Mouse (Mus musculus): ENCODE measurements around the gene Sf3b6. TPM values are rescaled to one million over a fixed set of nuclear protein-coding genes. Genes with fewer than 3 reads are reported as not detected.

Sf3b6 gene
- polyA plus RNA-seq, 1 experiment = 8.0 TPM

GRCm38 (mm10) chr12:4872273-4872672 lies 54.9 kb downstream of the Sf3b6 start:
- no peak for TF ChIP-seq GATA1 (IDR thresholded peaks at IDR 0.05; ENCODE audit: low read length)

GRCm38 (mm10) chr12:4872983-4873477 lies 55.7 kb downstream of the Sf3b6 start:
- peak; percentile 70 for TF ChIP-seq GATA1 (IDR thresholded peaks at IDR 0.05; ENCODE audit: low read length)

- TF ChIP-seq GATA1 (IDR thresholded peaks at IDR 0.05; ENCODE audit: low read length) = no peak
These were observed 56.2 kb downstream of the Sf3b6 start for GRCm38 (mm10) chr12:4873531-4873930.

- peak; percentile 77 for TF ChIP-seq GATA1 (IDR thresholded peaks at IDR 0.05; ENCODE audit: low read length)
These were observed 57.0 kb downstream of the Sf3b6 start, which contains the start of gene Mfsd2b for GRCm38 (mm10) chr12:4874161-4874927. Gene Mfsd2b, minus strand, starts transcription at chr12:4874359.

GRCm38 (mm10) chr12:4875623-4876022 lies 58.3 kb downstream of the Sf3b6 start:
- no peak for TF ChIP-seq GATA1 (IDR thresholded peaks at IDR 0.05; ENCODE audit: low read length)

Other genes with a start within 250 kb of the Sf3b6 start
- gene Itsn2, start 224.9 kb upstream of the Sf3b6 start, polyA plus RNA-seq (2012) = 9.9 and 10.5 TPM in 2 replicates
- not detected in 2 replicates for gene Gm3625, start 224.6 kb upstream of the Sf3b6 start, polyA plus RNA-seq (2012)
- gene Fam228a, start 79.1 kb upstream of the Sf3b6 start, polyA plus RNA-seq (2012) = not detected in 2 replicates
- gene Pfn4, start 48.5 kb upstream of the Sf3b6 start, polyA plus RNA-seq (2012) = not detected in 2 replicates
- not detected in 2 replicates for gene Fam228b, start 48.3 kb upstream of the Sf3b6 start, polyA plus RNA-seq (2012)
- 4.8 and 6.2 TPM in 2 replicates for gene Fkbp1b, start 24.0 kb downstream of the Sf3b6 start, polyA plus RNA-seq (2012)
- 0.57 and 3.3 TPM in 2 replicates for gene Wdcp, start 25.8 kb downstream of the Sf3b6 start, polyA plus RNA-seq (2012)
- gene Mfsd2b, start 56.8 kb downstream of the Sf3b6 start, polyA plus RNA-seq (2012) = 171 and 223 TPM in 2 replicates
- gene Ubxn2a, start 90.2 kb downstream of the Sf3b6 start, polyA plus RNA-seq (2012) = 18.4 and 37.7 TPM in 2 replicates
- gene Atad2b, start 99.8 kb downstream of the Sf3b6 start, polyA plus RNA-seq (2012) = 44.9 and 64.8 TPM in 2 replicates

Data from G1E-ER4 (cell line).